Mouse (Mus musculus) kidney, adult 8-10 months (tissue): ENCODE measurements around the gene Gmnn.
"Not testable (repeated sequence)": the region's sequence is repeated elsewhere in the genome, so short reads cannot be mapped to it uniquely, and the experiment has no call there.

Experiments used
- DNase-seq, 2 experiments: peaks; one replicate each; pipeline ENCODE4 v3.0.0; 2022

Gene Gmnn

DNA sequence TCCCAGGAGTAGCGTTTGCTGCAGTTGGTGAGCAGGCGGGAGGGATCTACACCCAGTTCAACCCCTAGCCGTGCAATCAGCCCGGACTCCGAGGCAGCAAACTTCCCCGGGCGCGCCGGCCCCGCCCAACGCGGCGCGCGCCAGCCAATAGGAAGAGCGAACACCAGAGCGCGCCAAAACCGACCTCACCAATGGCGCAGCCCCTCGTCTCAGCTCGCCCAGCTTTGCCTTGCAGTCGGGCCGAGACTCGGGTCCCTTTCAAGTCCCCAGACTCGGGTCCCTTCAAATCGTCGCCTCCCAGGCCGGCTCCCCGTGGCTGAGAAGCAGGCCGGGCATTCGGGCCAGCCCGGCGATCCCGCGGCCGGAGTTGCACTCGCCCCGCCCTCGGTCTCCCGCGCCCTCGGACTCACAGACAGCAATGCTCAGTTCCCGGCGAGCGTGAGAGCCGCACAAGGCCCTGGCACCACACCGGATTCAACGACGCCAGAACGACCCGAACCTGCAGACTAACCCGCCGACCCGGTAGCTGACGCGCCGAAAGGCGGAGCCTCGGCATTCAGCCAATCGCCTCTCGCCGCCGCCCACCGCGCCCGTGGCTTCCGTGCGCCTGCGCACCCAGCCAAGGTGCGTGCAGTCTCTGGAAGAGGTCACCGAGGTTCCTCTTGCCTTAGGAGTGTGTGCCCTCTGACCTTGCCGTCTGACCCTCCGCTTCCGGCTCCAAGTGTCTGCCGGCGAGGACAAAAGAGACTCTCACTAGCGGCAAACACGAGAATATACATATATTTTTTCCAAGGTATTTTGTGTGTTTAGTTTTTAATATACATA lies at the start of gene Gmnn:
Gmnn (minus strand) TSS at position 521 of the 825 bp plus-strand sequence.
- DNase-seq = peak; percentile 85 to 90

DNA sequence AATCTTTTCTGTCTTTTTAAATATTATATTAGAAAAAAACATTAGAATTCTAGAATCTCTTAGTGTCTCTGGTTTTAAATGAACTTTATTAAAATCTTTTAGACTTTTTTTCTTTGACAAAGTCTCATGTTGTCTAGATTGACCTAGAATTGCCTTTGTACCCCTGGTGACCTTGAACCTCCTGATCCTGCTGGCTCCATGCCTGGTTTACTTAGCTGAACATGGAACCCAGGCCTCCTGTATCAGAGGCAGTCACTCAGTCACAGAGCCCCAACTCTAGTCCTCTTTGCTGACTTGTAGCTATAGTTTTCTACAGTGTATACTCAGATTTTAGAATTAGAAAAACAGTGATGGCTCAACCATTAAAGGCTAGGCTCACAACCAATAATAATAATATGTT lies 44.4 kb upstream of the Gmnn start:
- peak; percentile 55 to 61 for DNase-seq

DNA sequence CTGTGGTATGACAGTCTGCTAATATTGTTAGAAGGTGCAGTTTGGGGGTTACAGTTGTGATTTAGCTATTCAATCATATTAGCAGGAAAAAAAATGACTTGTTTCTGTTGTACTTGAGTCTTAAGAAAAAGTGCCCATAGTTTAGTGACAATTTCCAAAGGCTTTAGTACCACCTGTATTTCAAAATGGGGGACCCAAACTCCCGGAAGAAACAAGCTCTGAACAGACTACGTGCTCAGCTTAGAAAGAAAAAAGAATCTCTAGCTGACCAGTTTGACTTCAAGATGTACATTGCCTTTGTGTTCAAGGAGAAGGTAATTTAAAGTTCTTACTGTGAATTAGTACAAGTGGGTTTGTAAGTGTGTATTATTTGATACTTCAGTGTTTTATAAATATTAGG lies 41.5 kb upstream of the Gmnn start:
- DNase-seq = no peak

DNA sequence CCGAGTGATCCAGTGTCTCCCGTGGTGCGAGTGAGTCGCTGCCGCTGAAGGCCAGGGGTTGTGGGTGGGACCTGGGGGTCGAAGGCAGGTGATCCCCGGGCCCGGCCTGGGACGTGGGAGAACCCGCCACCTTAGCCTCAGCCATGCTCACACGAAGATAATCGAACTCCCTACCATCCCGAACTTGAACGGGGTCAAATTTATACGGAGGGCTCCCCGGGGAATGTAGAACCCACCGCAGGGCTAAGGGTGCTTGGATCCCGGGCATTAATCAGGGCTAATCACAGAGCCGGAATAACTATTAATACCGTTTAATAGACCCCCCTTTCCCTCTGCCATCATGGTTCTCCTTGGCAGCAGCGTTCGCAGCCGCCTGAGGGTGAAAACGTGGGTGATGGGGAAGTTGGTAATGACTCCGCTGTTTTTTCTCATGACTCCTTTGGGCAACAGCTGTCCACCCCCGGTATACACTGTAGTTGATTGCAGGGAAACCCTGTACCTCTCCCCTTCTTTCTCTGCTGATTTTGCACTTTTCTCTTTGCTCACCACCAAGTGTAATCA lies 40.5 kb upstream of the Gmnn start:
- peak in 1 of 2 experiments; percentile 19 for DNase-seq

DNA sequence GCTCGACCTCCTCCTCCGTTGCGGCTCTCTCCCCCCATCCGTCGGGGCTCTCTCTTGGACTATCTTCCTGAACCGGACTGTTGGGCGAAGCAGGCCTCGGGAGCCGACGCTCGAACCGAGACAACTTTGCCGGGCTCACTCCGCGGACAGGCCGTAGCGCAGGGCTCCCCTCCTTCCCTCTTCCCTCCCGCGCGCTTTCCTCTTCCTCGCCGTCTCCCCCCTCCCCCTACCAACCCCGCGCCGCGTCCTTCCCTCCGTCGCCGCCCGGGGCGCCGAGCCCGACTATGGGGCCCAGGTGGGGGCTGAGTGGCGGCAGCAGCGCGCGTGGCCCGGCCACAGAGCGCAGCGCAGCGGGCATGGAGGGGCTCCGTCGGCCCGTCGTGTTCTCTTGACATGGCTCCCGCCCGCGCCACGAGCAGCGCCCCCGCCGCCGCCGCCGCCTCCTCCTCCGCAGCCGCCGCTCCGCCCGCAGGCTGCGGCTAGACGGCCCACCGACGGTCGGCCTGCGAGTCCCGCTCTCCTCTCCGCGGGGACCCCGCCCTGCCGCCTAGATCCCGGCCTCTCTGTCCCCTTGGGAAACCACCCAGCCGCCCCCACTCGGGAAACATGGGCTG lies 39.7 kb upstream of the Gmnn start, which contains the start of gene BC005537:
BC005537 (plus strand) TSS at position 350 of the 614 bp plus-strand sequence.
- no peak for DNase-seq

DNA sequence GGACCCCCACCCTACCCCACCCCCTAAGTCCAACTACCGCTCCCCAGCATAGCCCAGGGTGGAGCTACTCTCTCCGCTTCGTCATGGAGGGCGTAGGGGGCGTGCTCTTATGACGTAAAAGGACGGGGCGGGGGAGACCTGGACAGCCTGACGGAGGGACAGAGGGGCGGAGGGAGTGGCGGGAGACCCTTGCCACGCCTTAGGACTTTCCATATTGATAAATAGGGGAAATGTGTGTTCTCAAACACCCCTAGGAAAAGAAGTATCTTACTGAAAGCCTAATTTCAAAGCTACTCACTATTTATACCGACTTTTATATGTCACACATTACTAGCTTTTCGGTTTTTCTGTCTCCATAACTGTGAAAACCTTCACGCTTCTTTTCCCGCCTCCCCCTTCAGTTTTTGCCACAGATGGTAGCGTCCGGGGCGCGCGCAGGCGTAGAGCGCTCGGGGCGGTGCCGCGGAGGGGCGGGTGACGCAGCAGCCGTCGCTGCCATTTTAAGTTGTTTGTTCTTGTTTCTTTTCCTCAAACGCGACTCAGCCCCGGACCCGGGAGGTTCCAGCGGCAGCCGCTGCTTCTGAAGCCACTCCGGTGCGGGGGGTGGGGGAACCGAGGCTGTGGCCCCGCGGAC lies 39.1 kb upstream of the Gmnn start:
- DNase-seq = peak; percentile 97 to 98

DNA sequence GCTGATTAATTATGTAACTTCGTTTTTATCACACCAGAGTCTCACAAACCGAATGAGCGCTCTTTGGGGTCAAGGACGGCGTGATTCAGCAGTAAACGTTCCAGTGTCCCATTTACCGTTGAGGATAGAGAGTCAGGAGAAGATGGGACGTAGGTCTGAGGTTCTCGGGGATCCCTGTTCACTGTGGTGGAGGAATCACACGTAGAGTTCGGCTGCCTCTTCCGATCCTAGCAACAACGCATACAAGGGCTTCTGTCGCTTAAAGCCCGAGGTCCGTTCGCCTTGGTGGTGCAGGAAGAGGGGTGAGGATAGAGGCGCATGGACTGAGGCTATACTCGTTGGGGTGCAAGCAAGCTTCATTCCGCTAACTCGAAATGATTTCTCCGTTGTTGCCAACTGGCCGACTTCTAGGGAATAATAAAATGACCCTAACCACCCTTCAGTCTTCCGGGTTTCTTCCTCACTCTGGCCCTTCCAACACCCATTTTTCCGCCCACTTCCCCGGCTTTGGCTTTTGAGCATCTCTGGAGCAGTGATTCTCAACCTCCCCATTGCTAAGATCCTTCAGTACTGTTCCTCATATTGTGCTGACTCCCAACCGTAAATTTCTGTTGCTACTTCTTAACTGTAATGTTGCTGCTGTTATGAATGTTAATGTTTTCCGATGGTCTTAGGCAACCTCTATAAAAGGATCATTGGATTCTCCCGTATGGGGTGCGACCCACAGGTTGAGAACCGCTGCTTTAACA lies 38.4 kb upstream of the Gmnn start:
- peak; percentile 46 to 53 for DNase-seq

DNA sequence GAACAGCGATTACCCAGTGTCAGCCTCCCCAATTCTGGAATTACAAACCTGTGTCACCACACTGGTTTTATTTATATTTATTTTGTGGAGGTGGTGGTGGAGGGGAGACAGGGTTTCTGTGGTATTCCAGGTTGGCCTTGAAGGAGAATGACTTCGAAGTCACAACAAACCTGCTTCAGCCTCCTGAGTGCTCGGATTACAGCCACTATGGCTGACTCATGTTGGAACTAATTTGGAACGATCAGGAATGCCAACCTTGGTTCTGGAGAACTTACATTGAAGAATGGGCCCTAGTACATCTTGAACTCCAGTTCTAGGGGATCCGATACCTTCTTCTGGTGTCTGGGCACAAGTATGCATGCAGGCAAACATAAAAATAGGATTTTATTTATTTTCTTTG lies 37.7 kb upstream of the Gmnn start:
- no peak for DNase-seq

DNA sequence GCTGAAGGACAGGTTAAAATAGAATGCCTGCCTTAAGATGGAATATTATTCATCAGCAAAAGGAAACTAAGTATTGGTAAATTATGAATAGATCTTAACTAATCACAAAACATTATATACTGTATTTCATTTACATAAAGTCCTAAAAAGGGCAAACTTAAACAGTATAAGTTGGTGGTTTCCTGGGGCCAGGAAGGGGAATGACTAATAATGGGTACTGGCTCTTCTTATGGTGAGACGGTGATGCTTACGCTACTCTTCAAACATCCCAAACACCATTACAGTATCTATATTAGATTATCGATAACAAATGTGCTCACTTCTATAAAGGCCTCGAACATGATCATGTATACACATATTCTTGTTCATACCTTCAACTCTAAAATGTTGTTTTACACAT lies 37.0 kb upstream of the Gmnn start:
- no peak for DNase-seq

DNA sequence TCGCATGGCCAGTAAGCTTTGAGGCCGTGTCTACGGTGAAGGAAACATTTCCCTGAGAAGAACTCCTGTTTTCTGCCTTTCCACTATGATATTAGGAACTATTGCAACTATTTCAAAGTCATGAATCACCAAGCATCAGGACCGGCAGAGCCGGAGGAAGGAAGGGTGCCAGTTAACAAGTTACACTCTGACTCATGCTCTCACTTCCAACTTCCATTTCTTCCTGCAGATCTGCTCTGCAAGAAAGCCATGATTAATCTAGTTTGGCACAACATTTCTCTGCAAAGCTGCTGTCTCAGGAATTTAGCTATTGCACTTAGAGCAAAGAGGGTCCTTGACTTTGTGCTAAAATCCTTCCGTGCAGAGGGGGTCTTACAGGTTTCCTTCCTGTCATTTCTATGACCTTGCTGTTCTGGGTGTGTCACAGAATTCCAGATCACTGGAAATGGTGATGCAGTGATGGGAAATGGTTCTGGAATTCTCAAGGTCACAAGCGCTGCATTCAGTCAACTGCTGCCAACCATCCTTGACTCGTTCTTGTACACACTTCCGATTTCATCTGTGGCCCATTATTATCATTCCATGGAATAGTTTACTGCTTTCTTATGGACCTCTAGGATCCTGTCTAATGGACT lies 30.8 kb upstream of the Gmnn start:
- no peak for DNase-seq

DNA sequence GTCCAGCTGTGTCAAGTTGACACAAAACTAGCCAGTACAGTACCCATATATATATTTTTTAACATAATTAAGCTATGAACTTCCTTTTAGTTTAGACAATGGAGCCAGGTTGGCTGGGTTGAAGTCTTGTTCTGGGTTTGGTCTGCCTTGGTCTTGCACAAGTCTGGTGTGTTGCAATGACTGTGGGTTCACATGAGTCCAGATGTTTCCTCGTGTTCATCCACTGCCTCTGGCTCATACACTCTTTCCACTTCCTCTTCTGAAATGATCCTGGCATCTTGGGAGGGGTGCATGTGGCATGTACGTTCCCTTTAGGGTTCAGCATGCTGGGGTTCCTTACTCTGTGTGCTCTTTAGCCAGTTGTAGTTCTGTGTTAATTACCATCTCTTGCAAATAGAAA lies 29.6 kb upstream of the Gmnn start:
- DNase-seq = no peak

DNA sequence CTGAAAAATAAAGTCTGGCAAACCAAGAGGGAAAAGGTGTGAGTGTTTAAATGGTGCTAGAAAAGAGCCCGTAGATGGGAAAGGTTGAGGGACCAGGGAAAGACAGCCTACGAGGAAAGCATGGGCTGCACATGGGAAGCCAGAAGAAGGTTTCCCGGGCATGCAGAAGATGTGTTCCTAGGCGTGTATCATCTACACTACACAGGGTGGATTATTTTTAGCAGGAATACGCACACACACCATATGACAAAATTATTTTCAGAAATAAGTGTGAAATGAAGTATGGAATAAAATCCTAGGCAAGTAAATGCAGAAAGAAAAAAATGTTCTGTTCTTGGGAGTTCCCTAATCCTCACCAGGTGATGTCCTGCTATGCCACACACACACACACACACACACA lies 25.8 kb upstream of the Gmnn start:
- no peak for DNase-seq

DNA sequence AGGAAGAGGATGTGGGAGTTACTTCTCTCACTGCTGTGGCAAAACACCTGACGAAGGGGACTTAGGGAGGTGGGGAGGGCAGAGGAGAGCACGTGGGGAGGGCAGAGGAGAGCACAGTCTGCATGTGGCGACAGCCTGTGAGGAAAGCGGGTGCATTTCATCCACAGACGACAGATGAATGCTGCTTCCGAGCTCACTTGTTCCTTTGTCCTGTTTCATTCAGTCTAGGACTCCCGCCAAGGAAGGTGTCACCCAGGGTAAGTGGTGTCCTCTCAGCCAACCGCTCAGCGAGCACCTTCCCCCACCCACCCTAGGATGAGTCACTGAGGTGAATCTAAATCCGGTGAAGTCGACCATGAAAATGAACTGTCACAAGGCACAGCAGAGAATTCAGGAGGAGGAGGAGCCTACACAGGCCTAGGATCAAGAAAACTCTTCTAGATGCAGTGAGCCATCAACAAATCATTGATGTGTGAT lies 24.3 kb upstream of the Gmnn start:
- peak; percentile 55 to 67 for DNase-seq

DNA sequence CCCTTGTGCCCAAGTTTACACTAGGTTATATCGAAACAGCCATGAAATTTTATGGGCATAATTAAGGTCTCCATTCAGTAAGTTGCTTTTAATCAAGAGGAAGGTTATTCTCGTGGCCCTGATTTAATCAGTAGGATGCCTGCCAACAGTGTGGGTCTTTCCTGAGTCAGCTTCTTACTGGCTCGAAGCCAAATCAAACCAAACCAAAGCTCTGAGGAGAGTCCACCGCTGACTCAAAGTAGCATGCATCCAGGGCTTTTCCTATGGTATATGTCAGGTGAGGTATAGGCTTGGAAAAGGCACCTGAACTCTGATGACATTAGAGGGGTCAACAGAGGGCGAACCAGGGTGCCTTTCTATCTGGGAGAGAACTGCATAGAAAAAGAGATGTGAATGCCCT lies 20.2 kb upstream of the Gmnn start:
- no peak for DNase-seq

DNA sequence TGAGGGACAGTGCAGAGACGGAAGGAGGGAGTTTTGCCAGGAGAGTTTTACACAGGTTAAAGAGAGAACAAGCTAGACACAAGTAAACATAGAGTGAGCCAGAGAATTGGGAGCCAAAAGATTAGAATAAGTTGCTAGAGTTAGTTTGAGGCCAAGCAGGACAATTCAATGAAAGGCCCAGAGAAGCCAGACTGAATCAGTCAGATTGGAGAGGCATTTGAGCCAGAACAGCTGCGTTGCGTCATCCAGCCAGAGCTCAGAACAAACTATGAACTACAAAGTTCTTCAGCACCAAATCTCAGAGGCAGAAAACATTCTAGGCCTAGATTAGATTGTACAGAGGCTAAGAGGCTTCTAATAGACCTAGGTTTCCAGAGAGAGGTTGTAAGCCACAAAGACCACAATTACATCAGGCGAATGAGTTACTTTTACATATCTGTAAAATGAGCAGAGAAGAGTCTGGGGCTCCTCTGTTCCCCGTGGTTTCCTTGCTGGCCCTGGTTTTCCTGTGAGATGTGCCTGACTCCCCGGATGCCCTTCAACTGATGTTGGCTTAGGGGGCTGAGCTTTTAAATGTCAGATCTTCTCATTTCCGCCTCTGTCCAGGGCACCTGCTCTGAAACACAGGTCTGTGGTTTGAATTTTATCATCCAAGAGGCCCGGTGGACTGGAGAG lies 17.1 kb upstream of the Gmnn start:
- no peak for DNase-seq

DNA sequence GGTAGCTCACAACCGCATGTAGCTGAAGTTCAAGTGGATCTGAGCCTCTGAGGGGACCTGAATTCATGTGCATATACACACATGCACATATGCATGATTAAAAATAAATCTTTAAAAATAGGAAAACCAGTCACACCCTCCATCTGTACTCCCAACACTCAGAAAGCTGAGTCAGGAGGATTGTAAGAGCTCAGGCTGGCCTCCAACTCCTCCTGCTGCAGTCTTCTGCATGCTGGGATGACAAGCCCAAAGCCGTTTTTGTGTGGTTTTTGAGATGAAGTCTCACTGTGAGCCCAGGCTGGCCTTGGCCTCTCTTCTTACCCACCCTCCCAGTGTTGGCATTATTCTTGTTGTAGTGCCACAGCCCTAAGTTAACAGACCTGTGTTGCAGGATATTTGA lies 16.3 kb upstream of the Gmnn start:
- DNase-seq = no peak

DNA sequence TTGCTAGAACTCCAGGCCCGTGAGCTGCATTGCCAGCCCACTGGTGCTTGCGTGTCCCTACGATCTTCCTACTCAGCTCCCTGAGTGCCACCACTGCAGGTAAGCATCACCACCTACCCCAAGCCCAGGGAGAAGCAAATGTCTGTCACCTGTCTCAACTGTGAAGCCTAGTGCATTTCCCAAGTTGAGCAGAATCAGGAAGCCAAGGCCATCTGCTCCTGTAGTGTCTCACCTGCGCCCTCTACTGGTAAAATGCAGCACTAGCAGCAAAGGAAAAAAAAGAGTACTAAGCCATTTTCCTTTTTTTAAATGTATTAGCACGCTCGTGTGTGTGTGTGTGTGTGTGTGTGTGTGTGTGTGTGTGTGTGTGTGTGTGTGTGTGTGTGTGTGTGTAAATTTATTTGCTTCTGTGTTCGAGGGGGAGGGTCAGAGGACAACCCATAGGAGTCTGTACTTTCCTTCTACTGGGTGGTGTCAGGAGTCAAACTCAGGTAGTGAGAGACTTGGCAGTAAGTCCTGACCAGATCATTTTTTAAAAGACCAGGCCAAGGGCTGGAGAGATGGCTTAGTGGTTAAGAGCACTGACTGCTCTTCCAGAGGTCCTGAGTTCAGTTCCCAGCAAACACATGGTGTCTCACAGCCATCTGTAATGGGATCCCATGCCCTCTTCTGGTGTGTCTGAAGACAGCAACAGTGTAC lies 14.6 kb upstream of the Gmnn start:
- DNase-seq = peak; percentile 48 to 50

DNA sequence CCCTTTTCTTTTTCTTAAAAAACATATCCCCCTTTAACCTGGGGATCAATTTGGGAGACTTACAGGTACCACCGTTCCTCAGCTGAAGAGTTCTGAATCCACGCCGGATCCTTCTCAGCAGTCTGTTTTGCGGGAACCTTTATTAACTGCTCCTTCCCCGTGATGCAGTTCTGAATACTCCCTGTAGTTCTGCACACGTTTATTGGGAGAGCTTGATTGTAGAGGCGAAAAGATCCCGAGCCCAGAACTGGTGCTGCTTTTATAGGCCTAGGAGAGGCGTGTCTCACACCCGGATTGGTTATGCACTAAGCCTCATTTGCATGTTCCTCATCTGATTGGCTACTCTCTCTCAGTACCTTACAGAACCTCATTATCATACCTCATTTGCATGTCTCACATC lies 9.8 kb upstream of the Gmnn start:
- DNase-seq = not testable (repeated sequence)

DNA sequence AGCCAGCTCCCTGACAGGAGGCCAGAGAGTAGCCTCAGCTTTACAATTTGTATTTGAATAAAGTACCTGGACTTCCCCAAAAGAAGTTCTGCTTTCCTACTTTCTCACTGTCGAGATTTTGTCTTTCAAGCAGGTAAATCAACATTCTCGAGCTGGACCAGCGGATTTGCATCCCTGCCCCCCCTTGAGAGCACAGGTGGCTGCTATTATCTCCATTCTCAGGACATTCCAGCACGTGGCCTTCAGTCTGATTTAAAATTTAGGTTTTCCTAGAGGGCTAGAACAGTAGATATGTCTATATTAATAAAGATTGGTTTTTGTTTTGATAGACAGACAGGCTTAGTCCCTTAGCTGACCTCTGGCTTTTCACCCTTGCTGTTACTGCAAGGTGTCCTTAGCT lies 6.1 kb upstream of the Gmnn start:
- not testable (repeated sequence) for DNase-seq

DNA sequence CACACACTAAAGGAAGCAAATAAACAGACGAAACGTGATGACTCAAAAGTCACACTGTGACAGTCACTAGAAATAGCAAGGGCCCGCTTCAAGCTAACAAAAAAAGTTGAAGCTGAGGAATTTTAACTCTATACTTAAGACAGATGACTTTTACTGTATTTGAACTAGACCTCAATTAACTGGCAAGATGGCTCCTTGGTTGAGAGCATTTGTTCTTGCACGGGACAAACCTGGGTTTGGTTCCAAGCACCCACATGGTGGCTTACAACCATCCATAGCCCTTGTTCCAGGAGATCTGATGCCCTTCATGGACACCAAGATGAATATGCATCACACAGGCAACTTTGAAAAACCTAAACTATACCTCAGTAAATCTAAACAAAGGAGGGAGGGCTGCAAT lies 531 bp upstream of the Gmnn start:
- no peak for DNase-seq

DNA sequence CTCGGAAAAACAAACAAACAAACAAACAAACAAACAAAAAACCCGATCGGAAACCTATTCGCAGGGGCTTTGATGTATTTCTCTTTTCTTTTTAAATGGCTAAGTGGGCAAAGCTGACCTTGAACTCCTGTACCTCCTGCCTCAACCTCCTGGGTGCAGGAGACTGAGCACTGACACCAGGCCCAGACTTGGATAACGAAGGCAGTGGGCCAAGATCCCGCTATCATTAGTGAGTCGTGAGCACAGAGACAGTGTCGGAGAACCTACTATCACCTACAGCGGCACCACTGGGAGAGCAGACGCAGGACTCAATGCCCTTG lies 680 bp downstream of the Gmnn start:
- DNase-seq = no peak
